Mouse (Mus musculus) lung, postnatal 4 days (tissue): ENCODE measurements at regions not wholly inside any gene's neighbourhood (a gene's known extent, or its start where the extent isn't known, plus 50 kb on each side); places are given as distances from the start of the nearest gene placed in this dataset.
"Not testable (repeated sequence)": the region's sequence is repeated elsewhere in the genome, so short reads cannot be mapped to it uniquely, and the experiment has no call there.

ENCODE experiments used
- DNase-seq, 2 experiments: peaks; one replicate each; pipeline ENCODE4 v3.0.0; 2021

GRCm38 (mm10) chr2:108766461-108766860 lies 514.1 kb upstream of the Kif18a start:
- no peak for DNase-seq

DNA sequence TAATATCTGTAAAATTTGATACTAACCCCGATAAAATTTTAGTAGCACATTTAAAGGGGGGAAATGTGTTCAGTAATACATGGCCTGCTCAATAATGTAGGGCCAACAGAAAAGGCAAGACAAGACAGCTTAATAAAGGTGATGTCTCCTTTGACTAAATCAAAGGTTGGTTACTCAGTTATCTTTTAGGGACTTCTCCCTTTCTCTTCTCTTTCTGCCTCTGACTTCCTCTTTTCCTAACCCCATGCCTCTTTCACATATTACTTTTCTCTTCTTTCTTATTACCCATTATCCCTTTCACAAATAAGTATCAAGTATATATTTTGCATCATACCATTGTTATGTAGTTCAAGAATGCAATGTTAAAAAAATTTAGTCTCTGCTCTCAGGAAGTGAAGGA lies 510.2 kb upstream of the Kif18a start:
- no peak for DNase-seq

GRCm38 (mm10) chr2:108783457-108783856 lies 497.1 kb upstream of the Kif18a start:
- DNase-seq = no peak

DNA sequence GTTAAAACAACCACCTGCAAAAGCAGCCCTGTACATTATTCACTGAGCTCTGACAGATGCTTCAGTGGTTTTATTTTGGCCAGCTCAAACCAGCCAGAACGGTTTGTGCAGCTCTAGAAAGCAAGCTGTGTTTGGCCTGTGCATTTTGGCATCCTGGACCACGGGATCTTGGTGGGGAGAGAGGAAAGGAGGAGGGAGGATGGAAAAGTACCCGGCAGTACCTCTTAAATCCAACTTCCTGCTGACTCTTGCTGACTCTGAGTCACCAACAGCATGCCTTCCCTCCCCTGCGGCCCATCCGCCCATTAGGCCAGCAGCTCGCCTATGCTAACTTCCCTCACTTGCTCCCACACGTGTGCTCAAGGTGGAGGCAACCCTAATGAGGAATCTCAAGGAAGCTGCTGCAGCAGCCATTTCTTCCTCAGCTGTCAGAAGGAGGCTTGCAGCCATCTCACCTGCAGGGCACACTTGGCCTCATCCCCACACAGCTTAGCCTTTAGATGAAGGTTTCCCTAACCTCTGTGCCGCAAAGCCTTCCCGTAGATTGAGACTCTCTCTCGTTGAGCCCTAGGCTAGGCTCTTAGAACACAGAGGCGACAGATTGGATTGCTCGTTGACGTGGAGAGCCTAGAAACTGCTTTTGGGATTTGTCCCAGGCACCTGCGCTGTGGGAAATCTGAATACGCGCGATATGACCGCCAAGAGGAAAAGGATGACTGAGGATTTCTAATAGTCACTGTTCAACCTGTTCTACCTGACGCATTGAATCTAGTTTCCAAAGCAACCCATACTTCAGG lies 495.2 kb upstream of the Kif18a start:
- no peak for DNase-seq

DNA sequence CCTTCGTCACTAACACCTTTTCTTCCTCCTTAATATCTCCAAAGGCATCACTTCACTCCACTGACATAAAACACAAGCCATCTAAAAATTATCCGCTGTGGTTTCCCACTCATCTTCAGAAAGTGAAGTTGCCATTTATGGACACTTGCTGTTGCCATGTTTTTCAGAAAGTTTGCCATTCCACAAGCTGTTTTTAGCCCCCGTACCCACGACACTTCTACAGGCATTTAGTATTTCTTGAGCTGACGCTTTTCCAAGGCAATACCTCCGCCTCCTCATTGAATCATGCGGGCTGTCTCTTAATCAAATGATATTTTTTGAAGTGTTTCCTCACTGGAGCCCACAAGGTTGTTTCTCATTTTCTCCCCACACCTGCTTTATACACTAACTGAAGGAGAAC lies 491.4 kb upstream of the Kif18a start:
- no peak for DNase-seq

- no peak for DNase-seq
These were observed 485.4 kb upstream of the Kif18a start for GRCm38 (mm10) chr2:108795145-108795544.

DNA sequence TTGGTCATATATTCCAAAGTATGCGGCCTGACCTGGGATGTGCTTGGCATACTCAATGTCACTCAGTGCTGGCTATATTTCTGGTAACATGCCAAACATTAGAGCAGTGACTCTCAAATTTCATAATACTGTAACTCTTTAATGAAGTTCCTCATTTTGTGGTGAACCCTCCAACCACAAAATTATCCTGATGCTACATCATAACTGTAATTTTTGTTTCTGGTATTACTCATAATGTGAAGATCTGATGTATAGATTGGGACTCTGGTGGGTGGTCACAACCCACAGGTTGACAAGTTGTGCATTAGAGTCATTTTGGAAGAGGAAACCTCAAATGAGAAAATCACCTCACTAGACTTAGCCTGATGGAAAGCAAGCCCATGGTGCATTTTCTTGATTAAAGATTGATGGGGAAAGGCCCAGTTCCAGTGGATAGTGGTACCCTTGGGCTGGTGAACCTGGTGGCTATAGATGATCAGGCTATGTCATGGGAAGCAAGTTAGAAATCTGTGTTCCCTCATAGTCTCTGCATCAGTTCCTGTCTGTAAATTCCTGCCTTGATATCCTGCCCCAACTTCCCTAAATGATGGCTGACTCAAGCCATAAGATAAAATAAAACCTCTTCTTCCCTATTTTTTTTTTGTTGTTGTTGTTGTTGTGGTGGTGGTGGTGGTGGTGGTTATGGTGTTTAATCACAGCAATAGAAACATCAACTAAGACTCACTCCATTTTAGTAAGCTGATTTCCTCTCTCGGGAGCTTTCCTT lies 483.5 kb upstream of the Kif18a start:
- DNase-seq = no peak

DNA sequence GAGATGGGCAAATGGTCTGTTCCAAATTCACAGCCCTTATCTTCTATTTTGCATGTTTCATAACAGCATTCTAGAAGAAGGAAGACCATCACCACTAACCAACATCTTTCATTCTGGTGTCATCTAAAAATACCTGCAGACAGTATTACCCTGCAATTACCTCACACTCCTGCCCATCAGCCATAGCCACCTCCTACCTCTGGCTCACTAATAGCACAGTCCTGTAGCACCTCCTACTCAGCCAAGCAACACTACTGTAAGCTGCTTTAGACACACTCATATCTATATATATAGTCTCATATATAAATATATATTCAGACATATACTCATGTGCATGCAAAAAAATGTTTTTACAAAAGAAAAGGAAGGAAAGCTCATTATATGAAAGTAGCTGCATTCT lies 468.2 kb upstream of the Kif18a start:
- no peak for DNase-seq

DNA sequence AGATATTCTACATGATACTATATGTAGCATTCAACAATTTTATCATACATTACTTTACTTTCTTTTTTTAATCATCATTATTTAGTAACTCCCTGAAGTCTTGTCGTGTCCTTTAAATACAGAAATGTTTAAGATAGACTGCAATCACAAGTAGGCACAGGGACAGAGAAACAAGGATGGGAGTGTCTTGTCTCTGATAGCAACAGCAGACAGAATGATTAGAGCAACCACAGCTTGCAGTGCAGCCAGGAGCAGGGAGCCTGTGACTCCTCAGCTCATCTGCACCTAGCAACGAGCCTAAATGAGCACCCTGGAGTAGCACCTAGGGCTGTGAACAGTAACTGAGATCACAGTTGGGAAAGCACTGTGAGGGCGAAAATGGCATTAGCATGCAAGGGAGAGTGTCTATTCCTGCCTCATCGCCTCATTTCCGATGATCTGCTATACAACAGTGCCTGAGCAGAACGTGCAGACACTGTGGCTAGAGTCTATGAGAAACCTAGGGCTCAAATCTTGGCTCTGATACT lies 467.4 kb upstream of the Kif18a start:
- DNase-seq = no peak

DNA sequence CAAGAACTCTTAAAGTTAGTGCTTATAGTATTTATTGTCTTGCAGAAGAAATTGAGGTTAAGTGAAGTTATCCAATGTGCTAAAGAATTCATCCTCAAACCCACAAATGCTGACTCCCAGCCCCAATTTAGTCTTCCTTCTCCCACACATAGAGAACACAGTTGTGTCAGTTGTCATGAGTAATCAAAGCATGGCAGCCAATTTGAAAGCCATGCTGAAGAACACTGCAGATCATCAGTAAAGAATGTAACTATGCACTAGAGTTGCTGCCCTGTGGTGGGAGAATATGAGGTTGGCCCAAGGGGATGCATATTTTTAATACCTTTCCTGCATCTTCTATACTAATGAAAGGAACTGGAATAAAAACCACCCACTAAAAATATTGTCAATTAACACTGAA lies 464.0 kb upstream of the Kif18a start:
- DNase-seq = no peak

DNA sequence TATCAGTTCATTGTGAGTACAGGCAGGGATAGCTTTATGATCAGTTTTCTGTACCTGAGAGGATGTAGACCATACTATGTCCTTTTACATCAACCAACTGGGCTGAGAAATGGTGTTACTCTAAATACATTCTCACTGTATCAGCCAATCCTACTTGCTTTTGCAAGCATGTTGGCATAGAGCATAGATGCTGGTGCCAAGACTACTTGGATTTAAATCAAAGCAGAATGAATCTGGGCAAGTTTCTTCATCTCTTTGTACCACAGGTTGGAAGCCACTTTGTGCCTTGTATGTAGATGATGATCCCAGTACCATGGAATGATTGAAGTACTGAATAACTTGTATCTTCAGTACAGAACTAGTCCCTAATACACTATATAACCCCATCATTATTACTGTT lies 456.5 kb upstream of the Kif18a start:
- no peak for DNase-seq

DNA sequence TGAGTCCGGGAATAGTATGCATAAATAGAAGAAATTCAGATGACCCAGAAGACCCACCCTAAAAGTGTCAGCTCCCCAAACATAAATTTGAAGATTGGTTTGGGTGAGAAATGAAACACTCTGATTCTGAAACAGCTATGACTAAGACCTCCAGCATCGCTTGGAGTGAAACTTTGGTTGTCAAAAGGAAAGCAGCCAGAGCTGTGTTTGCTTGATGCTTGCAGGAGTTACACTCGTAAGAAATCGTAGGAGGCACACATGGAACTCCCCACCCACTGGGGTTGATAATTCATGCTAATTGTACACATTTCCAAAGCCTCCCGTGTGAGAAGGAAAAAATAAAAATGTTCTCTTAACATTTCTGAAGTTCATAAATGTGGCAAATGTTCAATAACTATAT lies 454.6 kb upstream of the Kif18a start:
- DNase-seq = no peak

- DNase-seq = peak in 1 of 2 experiments; percentile 22
These were observed 453.3 kb upstream of the Kif18a start for GRCm38 (mm10) chr2:108827106-108827838.

GRCm38 (mm10) chr2:108827974-108828700 lies 452.4 kb upstream of the Kif18a start:
- DNase-seq = no peak

- not testable (repeated sequence) for DNase-seq
These were observed 436.7 kb upstream of the Kif18a start for GRCm38 (mm10) chr2:108843855-108844254.

DNA sequence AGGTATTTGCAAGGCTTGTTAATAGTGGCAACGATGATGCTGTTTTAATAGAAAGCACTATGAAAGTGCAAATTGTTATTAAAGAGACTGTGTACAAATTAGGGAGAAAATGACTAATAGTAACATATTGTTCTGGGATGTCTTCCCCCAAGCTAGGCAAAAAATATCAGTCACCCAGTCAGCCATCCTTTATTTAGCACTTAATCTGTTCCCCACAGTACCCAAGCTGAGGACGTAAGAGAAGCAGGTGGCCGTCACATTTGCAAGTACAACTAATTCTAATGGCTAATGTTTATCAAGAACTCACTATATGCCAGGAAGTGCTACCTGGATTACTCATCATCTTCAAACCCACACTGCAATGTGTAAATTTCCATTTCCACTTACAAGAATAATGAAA lies 432.5 kb upstream of the Kif18a start:
- no peak for DNase-seq

GRCm38 (mm10) chr2:108854399-108854798 lies 426.1 kb upstream of the Kif18a start:
- no peak for DNase-seq

GRCm38 (mm10) chr2:108877141-108877540 lies 403.4 kb upstream of the Kif18a start:
- DNase-seq = no peak

DNA sequence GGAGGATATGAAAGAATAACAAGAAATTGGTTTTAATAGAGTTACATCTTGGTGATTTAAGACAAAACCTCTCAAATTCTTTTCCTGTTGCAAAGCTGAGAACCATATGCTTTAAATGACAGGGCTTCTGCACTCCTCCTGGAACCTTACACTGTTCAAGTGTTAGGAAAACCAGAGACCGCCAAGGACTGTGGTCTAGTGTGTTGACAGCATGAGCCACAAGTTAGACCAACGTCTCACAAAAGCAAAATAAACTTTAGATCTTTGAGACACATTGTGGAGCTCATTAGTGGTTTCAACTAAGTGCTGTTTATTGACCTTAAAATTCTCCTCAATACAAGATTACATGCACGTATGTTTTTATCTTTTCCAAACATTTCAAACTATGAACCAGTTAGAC lies 402.9 kb upstream of the Kif18a start:
- DNase-seq = no peak

DNA sequence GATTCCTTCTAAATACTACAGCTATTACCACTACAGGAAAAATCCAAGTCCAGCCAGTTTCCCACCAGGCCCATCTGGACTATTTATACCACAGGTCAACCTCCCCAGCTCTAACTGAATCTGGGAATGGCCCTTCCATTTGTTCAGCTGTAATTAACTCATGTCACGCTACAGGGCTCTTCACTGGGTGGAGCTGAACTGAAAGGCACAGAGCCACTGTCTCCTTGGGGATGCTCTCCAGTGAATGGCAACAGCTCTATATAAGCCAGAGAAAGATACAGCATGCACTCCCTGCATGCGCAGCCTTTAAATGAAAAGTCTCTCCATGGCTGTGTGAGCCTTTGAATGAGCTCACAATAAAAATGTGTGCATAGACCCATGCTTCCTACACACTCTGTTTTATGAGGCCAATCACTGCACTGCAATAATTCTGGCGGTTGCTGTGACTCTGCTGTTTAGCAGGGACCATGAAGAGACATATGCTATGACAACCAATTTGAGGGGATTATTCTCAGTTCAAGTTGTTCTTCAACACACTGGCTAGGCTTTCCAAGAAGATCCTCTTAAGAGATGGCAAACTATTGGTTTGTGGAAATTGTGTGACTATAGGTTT lies 376.3 kb upstream of the Kif18a start:
- DNase-seq = no peak

DNA sequence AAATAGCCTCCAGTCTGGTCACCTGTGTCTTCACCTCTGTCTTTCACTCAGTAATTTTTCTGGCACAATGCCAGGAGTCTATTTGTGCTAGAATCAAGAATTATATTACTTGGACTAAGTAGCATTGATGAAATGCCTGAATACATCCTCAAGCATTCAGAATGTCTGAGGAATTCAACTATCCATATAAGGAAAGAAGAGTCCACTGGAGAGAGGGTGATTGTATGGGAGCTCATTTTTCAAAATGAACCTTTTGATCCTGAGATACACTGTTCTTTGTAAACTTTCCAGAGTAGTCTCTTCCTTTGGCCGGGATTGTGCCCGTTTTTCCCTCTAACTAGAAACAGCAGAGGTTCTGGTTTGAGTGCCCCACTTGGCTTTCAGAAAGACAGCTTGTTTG lies 367.0 kb upstream of the Kif18a start:
- DNase-seq = no peak

- DNase-seq = no peak
These were observed 366.6 kb upstream of the Kif18a start for GRCm38 (mm10) chr2:108913967-108914366.
